Mouse (Mus musculus) neural tube, embryonic 12.5 days (tissue): ENCODE measurements at regions not wholly inside any gene's neighbourhood (a gene's known extent, or its start where the extent isn't known, plus 50 kb on each side); places are given as distances from the start of the nearest gene placed in this dataset.
"Not testable (repeated sequence)": the region's sequence is repeated elsewhere in the genome, so short reads cannot be mapped to it uniquely, and the experiment has no call there.

Source experiments
- ATAC-seq: fragments of 200-750 bp; cut with Nextera tagmentation; 2 replicates; pipeline ENCODE4 v1.8.0; 2017; ENCODE audit warnings: low read depth, mild to moderate bottlenecking, moderate TSS enrichment, moderate library complexity; ENCODE audit not compliant: low FRiP score
- H3K27ac ChIP-seq: fragments of 300-500 bp; sonication (generic); 2 replicates; pipeline ENCODE4 v1.5.1; 2016
- H3K27me3 ChIP-seq: fragments of 300-500 bp; sonication (generic); replicated peaks from 2 replicates; pipeline ENCODE4 v1.6.1; 2016; ENCODE audit warnings: mild to moderate bottlenecking
- H3K36me3 ChIP-seq: fragments of 300-500 bp; sonication (generic); 2 replicates; pipeline ENCODE4 v1.6.1; 2016; ENCODE audit warnings: mild to moderate bottlenecking
- H3K4me1 ChIP-seq: fragments of 300-500 bp; sonication (generic); 2 replicates; pipeline ENCODE4 v1.6.1; 2016
- H3K4me2 ChIP-seq: fragments of 300-500 bp; sonication (generic); replicated peaks from 2 replicates; pipeline ENCODE4 v1.6.1; 2016; ENCODE audit warnings: mild to moderate bottlenecking
- H3K4me3 ChIP-seq: fragments of 300-500 bp; sonication (generic); 2 replicates; pipeline ENCODE4 v1.5.1; 2016
- H3K9ac ChIP-seq: fragments of 300-500 bp; sonication (generic); 2 replicates; pipeline ENCODE4 v1.6.1; 2016; ENCODE audit warnings: mild to moderate bottlenecking
- H3K9me3 ChIP-seq: fragments of 300-500 bp; sonication (generic); 2 replicates; pipeline ENCODE4 v1.6.1; 2016; ENCODE audit warnings: mild to moderate bottlenecking
- WGBS: fragments of 180-500 bp; shearing (Covaris S2); methylation state at CpG from one replicate; pipeline ENCODE4 v1.1.7; 2016; 5-methylcytosine and 5-hydroxymethylcytosine counted together

DNA sequence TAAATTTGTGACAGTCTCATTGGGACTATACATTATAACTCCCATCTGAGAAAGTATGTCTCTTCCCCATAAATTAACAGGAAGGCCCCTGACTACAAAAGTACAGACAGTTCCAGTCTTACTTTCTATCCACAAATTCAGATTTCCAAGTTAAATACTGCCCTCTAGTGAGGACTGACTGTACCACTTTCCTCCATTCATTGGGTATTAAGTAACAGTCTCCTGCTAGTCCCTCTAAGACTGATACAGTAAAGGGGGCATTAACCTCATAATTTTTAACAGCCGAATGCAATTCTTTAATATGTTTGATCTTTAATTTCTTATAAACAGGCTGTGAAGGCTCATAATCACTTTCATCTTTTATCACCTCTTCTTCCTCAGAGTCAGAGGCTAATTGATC is 131.0 kb upstream of the Adcyap1 start:
- not testable (repeated sequence) for H3K4me3 ChIP-seq, H3K9me3 ChIP-seq, H3K27ac ChIP-seq, H3K9ac ChIP-seq, H3K27me3 ChIP-seq, H3K36me3 ChIP-seq, H3K4me1 ChIP-seq
- WGBS: 48% methylated on average over 1 of the region's 1 CpGs
- ATAC-seq: peak; percentile 87
- peak overlapping the region; percentile 12; the same call in 1 of the 2 replicates for H3K4me2 ChIP-seq

DNA sequence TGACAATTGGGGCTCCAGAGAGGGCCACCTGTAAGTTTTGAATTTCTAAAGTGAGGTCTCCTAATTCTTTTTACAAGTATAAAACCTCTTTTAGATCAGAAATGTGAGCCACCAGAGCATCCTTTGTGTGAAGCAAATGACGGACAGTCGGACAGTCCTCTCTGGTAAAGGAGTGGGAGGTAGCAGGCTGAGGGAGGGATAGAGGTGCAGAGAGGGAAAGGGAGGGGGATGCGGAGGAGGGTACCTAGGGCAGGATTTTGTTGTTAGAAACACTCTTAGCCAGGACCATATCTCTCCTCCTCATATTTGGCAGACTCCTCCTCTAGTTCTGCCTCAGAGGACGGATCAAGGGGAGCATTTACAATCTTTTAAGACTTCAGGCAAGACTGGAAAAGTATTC is 130.3 kb upstream of the Adcyap1 start:
- Histone ChIP-seq H3K27ac (no peak overlapping the region), H3K36me3 (no peaks in the 10 kb centered on the region), H3K27me3 (no peaks in the 10 kb centered on the region), H3K9ac (no peak overlapping the region), H3K4me1 (no peaks in the 10 kb centered on the region), H3K9me3 (no peaks in the 10 kb centered on the region), H3K4me2 (peak overlapping the region; percentile 12; the same call in 1 of the 2 replicates), H3K4me3 (no peak overlapping the region)
- WGBS: 40% methylated on average over 4 of the region's 4 CpGs
- ATAC-seq: no peak

DNA sequence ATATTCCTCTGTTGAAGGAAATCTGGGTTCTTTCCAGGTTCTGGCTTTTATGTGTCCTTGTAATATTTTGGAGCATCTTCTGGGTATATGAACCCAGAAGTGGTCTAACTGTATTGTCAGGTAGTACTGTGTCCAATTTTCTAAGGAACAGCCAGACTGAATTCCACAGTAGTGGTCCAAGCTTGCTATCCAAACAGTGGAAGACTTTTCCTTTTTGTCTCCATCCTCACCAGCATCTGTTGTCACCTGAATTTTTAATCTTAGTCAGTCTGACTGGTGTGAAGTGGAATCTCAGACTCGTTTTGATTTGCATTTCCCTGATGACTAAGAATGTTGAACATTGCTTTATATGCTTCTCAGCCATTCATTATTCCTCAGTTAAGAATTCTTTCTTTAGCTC is 114.8 kb upstream of the Adcyap1 start:
- Histone ChIP-seq H3K27ac (no peak overlapping the region), H3K9me3 (no peaks in the 10 kb centered on the region), H3K36me3 (no peaks in the 10 kb centered on the region), H3K4me2 (no peak overlapping the region), H3K27me3 (no peaks in the 10 kb centered on the region), H3K4me3 (no peak overlapping the region), H3K4me1 (no peaks in the 10 kb centered on the region), H3K9ac (no peak overlapping the region)
- no peak for ATAC-seq
- WGBS: 48% methylated on average over 1 of the region's 1 CpGs

DNA sequence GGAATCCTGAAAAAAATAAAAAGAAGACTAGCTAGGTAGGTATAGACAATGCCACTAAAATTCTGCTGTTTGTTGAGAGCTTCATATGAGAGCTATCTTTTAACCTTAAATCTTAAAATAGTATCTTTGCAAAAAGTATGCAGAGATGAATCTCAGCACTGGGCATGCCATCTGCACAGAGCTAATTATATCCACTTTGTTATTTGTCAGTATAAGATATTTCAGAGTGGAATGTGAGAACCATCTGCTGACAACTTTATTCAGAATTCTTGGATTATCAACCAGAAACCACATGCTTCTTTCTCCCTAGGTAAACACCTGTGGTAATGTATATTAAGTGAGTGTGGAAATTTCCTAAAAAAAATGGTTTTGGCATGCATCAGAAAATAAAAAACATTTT is 94.3 kb upstream of the Adcyap1 start:
- Histone ChIP-seq H3K27me3 (no peaks in the 10 kb centered on the region), H3K4me1 (no peaks in the 10 kb centered on the region), H3K36me3 (no peaks in the 10 kb centered on the region), H3K4me2 (no peak overlapping the region), H3K9ac (no peak overlapping the region), H3K4me3 (no peak overlapping the region), H3K9me3 (no peaks in the 10 kb centered on the region), H3K27ac (no peak overlapping the region)
- no peak for ATAC-seq

DNA sequence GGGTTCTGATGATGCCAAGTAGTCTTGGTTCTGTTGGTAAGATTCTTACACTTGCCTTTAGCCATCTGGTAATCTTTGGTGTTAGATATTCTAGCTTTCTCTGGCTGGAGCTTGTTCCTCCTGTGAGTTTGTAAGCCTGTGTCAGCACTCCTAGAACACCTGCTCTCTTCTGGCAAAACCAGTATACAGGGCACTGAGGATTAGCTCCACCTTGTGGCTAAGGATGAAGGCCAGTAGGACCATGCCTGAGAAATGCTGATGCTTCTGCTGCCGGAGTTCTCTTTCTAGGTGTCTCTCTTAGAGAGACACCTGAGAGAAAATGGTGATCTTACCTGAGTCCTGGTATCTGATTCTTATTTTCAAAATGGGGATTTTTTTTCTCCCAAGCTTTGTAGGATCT is 58.8 kb upstream of the Adcyap1 start:
- no peak for ATAC-seq
- Histone ChIP-seq H3K9ac (no peak overlapping the region), H3K4me2 (no peak overlapping the region), H3K27me3 (no peaks in the 10 kb centered on the region), H3K4me1 (no peaks in the 10 kb centered on the region), H3K4me3 (no peak overlapping the region), H3K27ac (no peak overlapping the region), H3K36me3 (no peaks in the 10 kb centered on the region), H3K9me3 (no peaks in the 10 kb centered on the region)
- 68% methylated on average over 1 of the region's 1 CpGs for WGBS

DNA sequence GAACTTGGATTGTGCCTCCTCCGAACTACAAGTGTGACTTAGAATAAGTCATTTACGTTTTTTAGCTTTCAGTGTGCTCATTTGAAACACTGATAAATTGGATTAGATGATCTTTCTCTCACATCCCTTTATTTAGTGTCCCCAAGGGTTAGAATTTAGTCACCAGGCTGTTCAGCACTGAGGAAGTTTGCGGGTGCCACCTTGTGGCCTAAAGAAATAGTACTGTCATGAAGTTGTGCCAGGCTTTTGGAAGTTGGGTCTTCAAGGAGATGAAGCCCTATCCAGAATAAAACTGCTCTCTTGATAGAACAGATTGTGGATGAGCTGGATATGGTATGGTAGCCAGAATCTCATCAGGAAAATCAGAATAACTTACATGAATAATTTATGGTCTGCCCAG is 57.7 kb upstream of the Adcyap1 start:
- ATAC-seq: peak; percentile 74; the same call in 1 of the 2 replicates
- no peaks in the 10 kb centered on the region for H3K36me3 ChIP-seq
- no peaks in the 10 kb centered on the region for H3K9me3 ChIP-seq
- no peak overlapping the region for H3K4me3 ChIP-seq
- H3K27me3 ChIP-seq: no peaks in the 10 kb centered on the region
- H3K4me1 ChIP-seq: no peaks in the 10 kb centered on the region
- H3K27ac ChIP-seq: no peak overlapping the region
- H3K9ac ChIP-seq: no peak overlapping the region
- WGBS: 28% methylated on average over 3 of the region's 3 CpGs
- no peak overlapping the region for H3K4me2 ChIP-seq
